Mouse (Mus musculus): ENCODE data around the gene Gm26992. TPM values are rescaled to one million over a fixed set of nuclear protein-coding genes. Genes with fewer than 3 reads are reported as not detected.

Gene Gm26992
- polyA plus RNA-seq, 1 experiment, result not detected

- Histone ChIP-seq H3K27ac (ENCODE audit: insufficient read depth, low read depth, low read length) (no peak overlapping the region), H3K4me3 (ENCODE audit: insufficient read depth, low read length) (no peak overlapping the region), H3K4me1 (ENCODE audit: control insufficient read depth, insufficient read depth, low read length) (no peaks in the 10 kb centered on the region)
- no peak for TF ChIP-seq POLR2A (IDR thresholded peaks at IDR 0.05; ENCODE audit: borderline replicate concordance, low read depth, low read length)
- TF ChIP-seq CTCF (IDR thresholded peaks at IDR 0.05; ENCODE audit: low read depth, low read length), result no peak
Observed at GRCm38 (mm10) chrX:103482097-103482451, 60.3 kb downstream of the Gm26992 start.

DNA sequence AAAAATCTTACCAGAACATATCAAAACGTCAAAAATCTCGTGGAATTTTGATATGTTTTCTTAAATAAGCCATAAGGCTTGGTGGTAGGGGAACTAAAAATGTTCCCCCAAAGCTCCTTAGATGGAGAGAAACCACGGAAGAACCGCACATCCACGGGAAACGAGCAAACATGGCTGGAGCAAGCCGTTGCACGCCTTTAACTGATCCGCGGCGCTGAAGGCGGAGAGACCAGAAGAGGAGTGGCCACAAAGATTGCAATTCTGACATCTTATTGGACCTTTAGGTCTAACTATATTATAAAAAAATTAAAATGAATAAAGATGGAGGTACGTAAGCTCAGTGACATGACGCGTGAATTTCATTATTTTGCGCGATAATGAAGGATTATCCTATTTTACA is 61.2 kb downstream of the Gm26992 start:
- Histone ChIP-seq H3K4me3 (ENCODE audit: insufficient read depth, low read length) (no peak overlapping the region), H3K27ac (ENCODE audit: insufficient read depth, low read depth, low read length) (no peak overlapping the region), H3K4me1 (ENCODE audit: control insufficient read depth, insufficient read depth, low read length) (no peaks in the 10 kb centered on the region)
- TF ChIP-seq CTCF (IDR thresholded peaks at IDR 0.05; ENCODE audit: low read depth, low read length), result no peak
- no peak for TF ChIP-seq POLR2A (IDR thresholded peaks at IDR 0.05; ENCODE audit: borderline replicate concordance, low read depth, low read length)

DNA sequence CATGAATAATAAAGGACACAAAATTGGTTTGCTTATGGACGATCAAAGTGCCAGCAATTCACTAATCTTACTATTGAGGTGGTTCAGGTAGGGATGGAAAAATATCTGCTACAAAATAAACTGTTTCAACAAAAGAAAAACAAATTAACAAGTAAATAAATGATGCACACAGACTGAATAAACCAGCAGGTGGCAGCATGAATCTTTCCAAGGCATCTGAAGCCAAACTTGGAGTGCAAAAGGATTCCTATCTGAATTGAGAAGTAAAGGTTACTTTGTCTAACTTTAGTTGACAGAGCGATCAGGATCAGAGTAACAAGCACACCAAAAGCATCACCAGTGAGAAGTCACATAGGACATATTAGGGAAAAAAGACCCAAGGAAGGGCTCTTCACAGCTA is 62.2 kb downstream of the Gm26992 start:
- Histone ChIP-seq H3K4me1 (ENCODE audit: control insufficient read depth, insufficient read depth, low read length) (no peaks in the 10 kb centered on the region), H3K4me3 (ENCODE audit: insufficient read depth, low read length) (no peak overlapping the region), H3K27ac (ENCODE audit: insufficient read depth, low read depth, low read length) (no peak overlapping the region)
- no peak for TF ChIP-seq POLR2A (IDR thresholded peaks at IDR 0.05; ENCODE audit: borderline replicate concordance, low read depth, low read length)

- Histone ChIP-seq H3K4me3 (ENCODE audit: insufficient read depth, low read length) (no peak overlapping the region), H3K4me1 (ENCODE audit: control insufficient read depth, insufficient read depth, low read length) (peaks cover 10% of the 10 kb centered on the region), H3K27ac (ENCODE audit: insufficient read depth, low read depth, low read length) (no peak overlapping the region)
- TF ChIP-seq POLR2A (IDR thresholded peaks at IDR 0.05; ENCODE audit: borderline replicate concordance, low read depth, low read length) (no peak), CTCF (IDR thresholded peaks at IDR 0.05; ENCODE audit: low read depth, low read length) (no peak)
Observed at GRCm38 (mm10) chrX:103490853-103491252, 69.0 kb downstream of the Gm26992 start.

DNA sequence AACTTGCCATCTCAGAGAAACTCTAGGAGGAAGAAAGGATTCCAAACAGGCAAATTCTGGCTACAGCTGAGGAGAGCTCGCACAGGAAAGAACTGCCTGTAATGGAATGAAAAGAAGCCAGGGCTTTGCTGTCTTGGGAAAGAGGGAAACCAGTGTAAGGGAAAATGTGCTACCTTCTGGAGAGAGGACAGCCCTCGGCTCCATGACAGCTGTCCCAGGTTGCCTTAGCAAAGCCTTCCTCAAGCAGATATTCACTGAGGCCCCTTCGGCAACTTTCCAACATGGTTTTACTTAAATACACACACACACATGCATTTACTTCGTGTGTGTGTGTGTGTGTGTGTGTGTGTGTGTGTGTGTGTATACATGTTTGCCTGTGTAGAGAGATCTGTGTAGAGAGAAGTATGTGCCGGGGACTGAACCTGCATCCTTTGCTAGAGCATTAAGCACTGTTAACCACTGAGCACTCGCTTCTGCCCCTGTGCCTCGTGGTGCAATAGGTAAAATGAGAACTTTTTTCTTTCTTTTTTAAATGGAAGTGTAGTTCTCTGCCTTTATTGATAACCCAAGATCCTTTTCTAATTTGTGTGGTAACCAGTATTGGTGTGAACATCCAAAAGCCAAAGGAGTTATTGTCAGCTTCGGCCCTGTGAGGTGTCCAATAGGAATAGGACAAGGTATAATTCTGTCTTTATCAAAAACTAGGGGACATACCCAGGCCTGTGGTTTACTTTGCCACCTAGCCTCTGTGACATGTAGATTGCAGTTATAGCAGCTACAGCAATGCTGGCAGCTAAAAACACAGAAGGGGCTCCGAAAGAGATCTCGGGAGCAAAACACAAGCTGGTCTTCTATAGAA is 70.8 kb downstream of the Gm26992 start:
- Histone ChIP-seq H3K27ac (ENCODE audit: insufficient read depth, low read depth, low read length) (peak overlapping the region; percentile 89), H3K4me1 (ENCODE audit: control insufficient read depth, insufficient read depth, low read length) (peaks cover 11% of the 10 kb centered on the region)

DNA sequence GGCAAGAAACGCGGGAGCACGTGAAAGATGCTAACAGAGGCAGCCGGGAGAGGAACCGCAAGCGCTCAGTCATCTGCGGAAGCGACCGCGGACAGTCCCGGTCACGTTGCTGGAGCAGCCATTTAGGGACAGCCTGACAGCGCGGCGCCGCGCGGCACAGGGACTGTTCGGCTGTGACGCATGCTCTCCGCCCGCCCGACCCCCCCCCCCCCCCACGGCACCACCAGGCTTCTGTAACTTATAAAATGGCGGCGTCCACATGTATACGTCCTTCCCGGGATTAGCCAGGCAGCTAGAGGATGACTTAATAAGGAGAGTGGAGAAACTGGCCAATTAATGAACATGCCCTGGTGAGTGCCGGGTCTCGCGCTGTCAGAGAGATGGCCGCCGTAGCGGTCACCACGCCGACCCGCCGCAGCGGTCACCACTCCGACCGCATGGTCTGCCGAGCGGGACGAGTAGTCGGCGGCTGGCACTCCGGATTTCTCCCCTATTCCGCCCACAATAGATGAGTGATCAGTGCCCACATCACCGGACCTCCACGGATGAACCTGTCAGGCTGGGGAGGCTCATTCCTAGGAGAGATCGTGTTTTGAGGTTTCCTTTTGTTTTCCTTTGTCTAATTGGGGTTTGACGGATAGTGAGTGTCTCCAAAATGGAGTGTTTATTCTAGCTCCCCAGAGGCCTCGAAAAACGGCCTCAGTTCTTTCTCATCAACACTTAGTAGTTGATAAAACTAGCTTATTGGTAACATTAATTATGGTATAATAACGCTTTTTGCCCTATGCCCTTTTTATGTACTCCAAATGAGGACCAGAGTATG is 71.8 kb downstream of the Gm26992 start:
- Histone ChIP-seq H3K27ac (ENCODE audit: insufficient read depth, low read depth, low read length) (peak overlapping the region; percentile 97), H3K4me3 (ENCODE audit: insufficient read depth, low read length) (peak overlapping the region; percentile 97), H3K4me1 (ENCODE audit: control insufficient read depth, insufficient read depth, low read length) (peaks cover 11% of the 10 kb centered on the region)
- TF ChIP-seq CTCF (IDR thresholded peaks at IDR 0.05; ENCODE audit: low read depth, low read length) (no peak), POLR2A (IDR thresholded peaks at IDR 0.05; ENCODE audit: borderline replicate concordance, low read depth, low read length) (no peak)

More for the DNA sequence above, 70.8 kb downstream of the Gm26992 start:
- no peak for TF ChIP-seq POLR2A (IDR thresholded peaks at IDR 0.05; ENCODE audit: borderline replicate concordance, low read depth, low read length)
- TF ChIP-seq CTCF (IDR thresholded peaks at IDR 0.05; ENCODE audit: low read depth, low read length), result no peak
- H3K4me3 ChIP-seq (ENCODE audit: insufficient read depth, low read length), result peak overlapping the region; percentile 44

DNA sequence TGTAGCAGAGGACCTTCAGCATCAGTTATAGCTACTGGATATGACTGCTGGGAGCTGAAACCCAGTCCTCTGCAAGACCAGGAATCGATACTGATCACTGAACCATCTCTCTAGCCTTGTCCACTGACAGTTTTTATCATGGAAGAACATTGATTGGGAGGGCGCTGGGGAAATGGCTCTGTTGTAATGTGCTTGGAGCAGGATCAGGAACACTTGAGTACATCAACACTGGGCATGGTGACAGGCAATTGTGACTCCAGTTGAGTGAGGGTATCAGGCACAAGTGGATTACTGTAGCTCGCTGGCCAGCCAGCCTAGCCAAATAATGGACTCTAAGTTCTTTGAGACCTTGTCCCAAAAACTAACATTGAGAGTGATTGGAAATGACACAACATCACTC is 77.6 kb downstream of the Gm26992 start:
- H3K4me3 ChIP-seq (ENCODE audit: insufficient read depth, low read length), result no peak overlapping the region

DNA sequence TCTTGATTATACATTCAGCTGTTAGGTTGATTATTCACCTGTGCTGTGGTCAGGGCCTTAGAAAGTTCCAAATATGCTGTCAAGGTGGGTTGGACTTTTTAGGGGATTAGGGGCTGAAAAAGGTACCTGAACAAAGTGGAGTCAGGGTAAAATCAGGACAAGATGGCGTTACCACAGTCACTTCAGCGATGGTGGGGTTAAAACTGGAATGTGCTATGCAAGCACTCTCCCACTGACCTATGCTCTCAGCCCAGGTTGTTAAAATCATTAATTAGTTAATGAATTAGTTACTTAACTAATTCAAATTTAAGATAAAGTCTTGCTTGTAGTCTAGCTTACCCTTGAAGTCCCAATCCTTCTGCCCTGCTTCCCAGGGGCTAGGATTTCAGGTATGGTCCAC is 78.3 kb downstream of the Gm26992 start:
- H3K27ac ChIP-seq (ENCODE audit: insufficient read depth, low read depth, low read length), result no peak overlapping the region
- H3K4me1 ChIP-seq (ENCODE audit: control insufficient read depth, insufficient read depth, low read length), result peaks cover 5% of the 10 kb centered on the region; the same call in 1 of the 2 replicates
- no peak overlapping the region for H3K4me3 ChIP-seq (ENCODE audit: insufficient read depth, low read length)
- TF ChIP-seq CTCF (IDR thresholded peaks at IDR 0.05; ENCODE audit: low read depth, low read length) (no peak), POLR2A (IDR thresholded peaks at IDR 0.05; ENCODE audit: borderline replicate concordance, low read depth, low read length) (no peak)

More for the DNA sequence above, 77.6 kb downstream of the Gm26992 start:
- H3K27ac ChIP-seq (ENCODE audit: insufficient read depth, low read depth, low read length), result no peak overlapping the region
- TF ChIP-seq CTCF (IDR thresholded peaks at IDR 0.05; ENCODE audit: low read depth, low read length) (no peak), POLR2A (IDR thresholded peaks at IDR 0.05; ENCODE audit: borderline replicate concordance, low read depth, low read length) (no peak)
- peaks cover 6% of the 10 kb centered on the region; the same call in 1 of the 2 replicates for H3K4me1 ChIP-seq (ENCODE audit: control insufficient read depth, insufficient read depth, low read length)

DNA sequence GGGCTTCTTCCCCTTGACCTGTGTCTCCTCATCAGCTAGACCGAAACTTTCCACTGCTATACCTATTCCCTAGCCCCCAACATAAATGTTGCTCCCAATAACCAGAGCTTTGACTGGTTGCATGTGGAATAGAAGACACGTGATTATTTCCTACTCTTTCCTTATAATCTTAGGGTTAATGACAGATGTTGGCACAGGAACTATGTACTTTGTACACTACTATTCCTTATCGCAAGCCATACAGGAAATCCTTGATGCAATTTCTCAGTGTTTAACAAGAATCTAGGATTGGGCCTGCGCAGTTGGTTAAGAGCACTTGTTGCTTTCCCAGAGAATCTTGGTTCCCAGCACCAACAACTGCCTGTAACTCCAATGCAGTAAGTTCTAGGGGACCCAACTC is 86.4 kb downstream of the Gm26992 start:
- no peak for TF ChIP-seq CTCF (IDR thresholded peaks at IDR 0.05; ENCODE audit: low read depth, low read length)
- TF ChIP-seq POLR2A (IDR thresholded peaks at IDR 0.05; ENCODE audit: borderline replicate concordance, low read depth, low read length), result no peak
- H3K4me3 ChIP-seq (ENCODE audit: insufficient read depth, low read length), result no peak overlapping the region
- H3K27ac ChIP-seq (ENCODE audit: insufficient read depth, low read depth, low read length), result no peak overlapping the region
- H3K4me1 ChIP-seq (ENCODE audit: control insufficient read depth, insufficient read depth, low read length), result no peaks in the 10 kb centered on the region
